In the genomic region with DNA sequence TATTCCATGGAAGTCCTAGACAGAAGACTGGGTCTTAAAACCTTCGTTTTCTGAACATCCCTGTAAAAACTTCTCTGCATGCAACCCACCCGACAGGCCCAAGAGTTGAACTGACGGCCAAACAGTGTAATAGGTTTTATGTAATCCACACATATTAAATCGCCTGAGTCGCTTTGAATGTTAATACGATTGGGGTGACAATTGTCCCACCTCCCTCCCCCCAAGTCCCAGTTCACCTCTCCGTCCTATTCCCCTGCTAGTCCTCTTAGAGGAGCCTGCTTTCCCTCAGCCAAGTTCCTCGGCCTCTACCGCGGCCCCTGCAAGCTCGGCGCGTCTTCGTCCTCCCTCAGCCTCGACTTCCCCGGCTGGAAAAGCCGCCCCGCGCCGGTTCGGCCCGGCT, we compare ENCODE assay signal across 8 mouse cellular contexts. TPM values are rescaled to one million over a fixed set of nuclear protein-coding genes. Genes with fewer than 3 reads are reported as not detected.
DNase-seq lines count a peak whose midpoint lies in the region; ATAC-seq and TF ChIP-seq lines count a peak whose summit lies in the region.

No protein-coding gene starts in this region.

- TF ChIP-seq CTCF in testis, adult 2 months (IDR thresholded peaks at IDR 0.05; ENCODE audit: control insufficient read depth, insufficient read depth, insufficient replicate concordance, low read depth, low read length), result no peak
- no peak for TF ChIP-seq CTCF in intestine, postnatal 0 days (IDR thresholded peaks at IDR 0.05; ENCODE audit: low read depth)

- peak overlapping the region; percentile 99 for H3K9ac ChIP-seq in intestine, postnatal 0 days (ENCODE audit: low read depth, low read length)
- peak overlapping the region; percentile 93 for H3K9ac ChIP-seq in neural tube, embryonic 13.5 days

- peak overlapping the region; percentile 76 for H3K4me2 ChIP-seq in intestine, postnatal 0 days (replicated peaks; ENCODE audit: low read depth)
- peak overlapping the region; percentile 82 for H3K4me2 ChIP-seq in neural tube, embryonic 13.5 days

- peak overlapping the region; percentile 100 for H3K4me3 ChIP-seq in testis, adult 2 months (ENCODE audit: control insufficient read depth, low read depth, low read length)
- H3K4me3 ChIP-seq in intestine, postnatal 0 days (ENCODE audit: low read depth, low read length), result peak overlapping the region; percentile 97
- H3K4me3 ChIP-seq in neural tube, embryonic 13.5 days, result peak overlapping the region; percentile 78

- TF ChIP-seq POLR2A in testis, adult 2 months (IDR thresholded peaks at IDR 0.05; ENCODE audit: control insufficient read depth, low read depth, low read length), result no peak

- H3K36me3 ChIP-seq in testis, adult 2 months (ENCODE audit: control insufficient read depth, insufficient read depth, low read length), result no peaks in the 10 kb centered on the region
- H3K36me3 ChIP-seq in intestine, postnatal 0 days (ENCODE audit: control insufficient read depth, insufficient read depth), result no peaks in the 10 kb centered on the region; the same call in 1 of the 2 replicates
- H3K36me3 ChIP-seq in neural tube, embryonic 13.5 days, result peaks cover 8% of the 10 kb centered on the region

- no peaks in the 10 kb centered on the region for H3K9me3 ChIP-seq in intestine, postnatal 0 days (ENCODE audit: control insufficient read depth)
- H3K9me3 ChIP-seq in neural tube, embryonic 13.5 days, result no peaks in the 10 kb centered on the region

- H3K27me3 ChIP-seq in testis, adult 2 months (ENCODE audit: control insufficient read depth, insufficient read depth, low read length), result no peaks in the 10 kb centered on the region
- no peaks in the 10 kb centered on the region for H3K27me3 ChIP-seq in intestine, postnatal 0 days (replicated peaks; ENCODE audit: control insufficient read depth, insufficient read depth, low read length)
- no peaks in the 10 kb centered on the region for H3K27me3 ChIP-seq in neural tube, embryonic 13.5 days

- 1% methylated on average over 22 of the region's 22 CpGs for WGBS in intestine, postnatal 0 days
- WGBS in neural tube, embryonic 13.5 days, result 2% methylated on average over 22 of the region's 22 CpGs

- peaks cover 2% of the 10 kb centered on the region; the same call in 1 of the 2 replicates for H3K4me1 ChIP-seq in testis, adult 2 months (ENCODE audit: control insufficient read depth, insufficient read depth, low read length)
- no peaks in the 10 kb centered on the region for H3K4me1 ChIP-seq in intestine, postnatal 0 days (replicated peaks; ENCODE audit: control insufficient read depth, insufficient read depth, low read length)
- H3K4me1 ChIP-seq in neural tube, embryonic 13.5 days (replicated peaks), result peaks cover 36% of the 10 kb centered on the region

- DNase-seq in embryo, embryonic 10 days (ENCODE audit: low spot score), result peak; percentile 12
- no peak for DNase-seq in embryo, embryonic 11 days
- no peak for DNase-seq in testis, postnatal 10 days (ENCODE audit: low spot score)
- no peak for DNase-seq in spleen, postnatal 36 days (ENCODE audit: low spot score in 2 of 2)

- H3K27ac ChIP-seq in testis, adult 2 months (ENCODE audit: control insufficient read depth, insufficient read depth, low read depth, low read length), result peak overlapping the region; percentile 99
- H3K27ac ChIP-seq in intestine, postnatal 0 days (ENCODE audit: low read depth, low read length), result peak overlapping the region; percentile 99
- peak overlapping the region; percentile 98 for H3K27ac ChIP-seq in neural tube, embryonic 13.5 days (replicated peaks)

- ATAC-seq in intestine, postnatal 0 days, result no peak
- ATAC-seq in neural tube, embryonic 13.5 days (ENCODE audit: low read depth), result 0 out of 2 replicates have a peak, but pooled peaks have one; percentile 7
- no peak for ATAC-seq in monocyte, adult 5-6 weeks (replicated peaks; ENCODE audit: insufficient number of reproducible peaks, low FRiP score, low TSS enrichment, poor library complexity, severe bottlenecking)

RNA-seq across cellular contexts. Expression of a gene that starts 1.5 kb away (rescaled TPM):
- 195 and 201 TPM in 2 replicates for polyA plus RNA-seq in testis, adult 2 months (2012; rRNA removed)
- 14.4 and 18.5 TPM in 2 replicates for polyA plus RNA-seq in intestine, postnatal 0 days (2015; fragmentation: Nextera tagmentation; extraction: Ambion mirVana)
- 4.9 and 6.1 TPM in 2 replicates for polyA plus RNA-seq in neural tube, embryonic 13.5 days (2015; fragmentation: Nextera tagmentation; extraction: Ambion mirVana)
- 1.5 TPM in 1 of 3 replicates, not detected in the others for total RNA-seq in monocyte, adult 5-6 weeks (2017)

RNA-seq across cellular contexts. Expression of a gene that starts 2.2 kb away (rescaled TPM):
- polyA plus RNA-seq in testis, adult 2 months (2012; rRNA removed), result 214 and 242 TPM in 2 replicates
- 40.7 and 46.4 TPM in 2 replicates for polyA plus RNA-seq in intestine, postnatal 0 days (2015; fragmentation: Nextera tagmentation; extraction: Ambion mirVana)
- polyA plus RNA-seq in neural tube, embryonic 13.5 days (2015; fragmentation: Nextera tagmentation; extraction: Ambion mirVana), result 56.2 and 60.9 TPM in 2 replicates
- 180 to 370 TPM (median 226 TPM) in 3 replicates for total RNA-seq in monocyte, adult 5-6 weeks (2017)

Comparison
In these comparisons a context has a peak if more than half of its experiments do, and no peak if none do; other contexts are left out.
1. RNA of a gene that starts 1.5 kb away (polyA plus RNA-seq): 195 to 201 TPM in testis, adult 2 months; 14.4 to 18.5 TPM in intestine, postnatal 0 days and 4.9 to 6.1 TPM in neural tube, embryonic 13.5 days; every median in the first group is over 10 times any median in the second.
2. Peak in every context shown above with its lines, with median percentiles within 50 percentile points of each other: H3K27ac ChIP-seq and H3K4me3 ChIP-seq.